Mouse (Mus musculus) stomach, embryonic 16.5 days (tissue): ENCODE results near the gene Hsf4. TPM values are rescaled to one million over a fixed set of nuclear protein-coding genes. Genes with fewer than 3 reads are reported as not detected.

Experiments
- ATAC-seq: fragments of 200-750 bp; cut with Nextera tagmentation; 2 replicates; pipeline ENCODE4 v1.8.0; 2017; ENCODE audit warnings: moderate number of reproducible peaks, moderate TSS enrichment; ENCODE audit not compliant: insufficient read depth, low FRiP score
- H3K27ac ChIP-seq: fragments of 300-500 bp; sonication (generic); 2 replicates; pipeline ENCODE4 v1.5.1; 2014; ENCODE audit warnings: low read length
- H3K27me3 ChIP-seq: fragments of 300-500 bp; sonication (generic); 2 replicates; pipeline ENCODE4 v1.6.1; 2014; ENCODE audit warnings: low read length, control low read depth, mixed read lengths; ENCODE audit not compliant: control insufficient read depth, insufficient read depth
- H3K36me3 ChIP-seq: fragments of 300-500 bp; sonication (generic); 2 replicates; pipeline ENCODE4 v1.6.1; 2014; ENCODE audit warnings: low read length; ENCODE audit not compliant: control insufficient read depth, insufficient read depth
- H3K4me1 ChIP-seq: fragments of 300-500 bp; sonication (generic); 2 replicates; pipeline ENCODE4 v1.6.1; 2014; ENCODE audit warnings: low read length, control low read depth, mixed read lengths; ENCODE audit not compliant: control insufficient read depth, insufficient read depth
- H3K4me2 ChIP-seq: fragments of 300-500 bp; sonication (generic); 2 replicates; pipeline ENCODE4 v1.6.1; 2014; ENCODE audit warnings: low read depth, low read length, mixed read lengths
- H3K4me3 ChIP-seq: fragments of 300-500 bp; sonication (generic); replicated peaks from 2 replicates; pipeline ENCODE4 v1.5.1; 2014; ENCODE audit warnings: mild to moderate bottlenecking, low read length
- H3K9ac ChIP-seq: fragments of 300-500 bp; sonication (generic); 2 replicates; pipeline ENCODE4 v1.6.1; 2014; ENCODE audit warnings: low read length
- H3K9me3 ChIP-seq: fragments of 300-500 bp; sonication (generic); replicated peaks from 2 replicates; pipeline ENCODE4 v1.6.1; 2016; ENCODE audit warnings: low read length, control low read depth; ENCODE audit not compliant: control insufficient read depth
- WGBS: fragments of 180-500 bp; shearing (Covaris S2); extraction: QIAGEN DNeasy Blood & Tissue Kit; methylation state at CpG from one replicate; pipeline ENCODE4 v1.1.7; 2014; 5-methylcytosine and 5-hydroxymethylcytosine counted together
- polyA plus RNA-seq: library from polyadenylated mRNA; unstranded; fragments of >200 nt; fragmentation: Nextera tagmentation; extraction: Ambion mirVana; gene quantifications from 2 replicates; pipeline ENCODE4 v1.2.1, GENCODE M21; 2015

The Hsf4 gene
- polyA plus RNA-seq, 1 experiment from 2014 or later: not detected

DNA sequence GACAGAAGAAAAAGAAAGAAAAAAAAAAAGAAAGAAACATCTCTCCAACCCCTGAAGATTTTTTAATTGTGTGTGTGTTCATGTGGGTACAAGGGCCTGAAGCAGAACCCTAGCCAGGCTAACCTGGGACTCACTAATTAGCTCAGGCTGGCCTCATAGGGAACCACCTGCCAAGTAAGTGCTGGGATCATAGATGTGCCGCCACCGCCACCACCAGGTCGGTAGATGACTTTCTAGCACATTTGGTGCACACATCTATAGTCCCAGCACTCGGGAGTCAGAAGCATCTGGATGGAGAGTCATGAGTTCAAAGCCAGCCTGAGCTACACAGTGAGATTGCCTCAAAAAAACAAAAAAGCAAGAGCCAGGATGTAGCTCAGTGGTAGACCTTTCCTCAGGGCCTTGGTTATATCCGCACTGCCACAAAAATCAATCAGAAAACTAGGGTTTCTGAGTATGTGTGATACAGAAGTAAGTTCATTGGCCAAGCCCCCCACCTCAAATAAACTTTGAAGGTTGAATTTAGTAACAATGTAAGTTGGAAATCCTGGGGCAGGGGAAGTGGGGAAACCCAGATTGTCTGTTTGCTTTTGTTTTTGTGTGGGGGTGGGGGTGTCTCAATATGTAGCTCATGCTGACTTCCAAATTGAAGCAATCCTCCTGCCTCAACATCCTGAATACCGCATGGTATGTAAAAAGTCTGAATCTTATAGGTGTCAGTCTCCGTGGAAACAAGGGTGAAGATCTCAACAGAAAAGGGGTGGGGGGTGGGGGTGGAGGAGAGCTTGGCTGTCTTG is 12.1 kb upstream of the Hsf4 start:
- WGBS: 76% methylated on average over 7 of the region's 7 CpGs
- peaks cover 32% of the 10 kb centered on the region for H3K4me1 ChIP-seq

DNA sequence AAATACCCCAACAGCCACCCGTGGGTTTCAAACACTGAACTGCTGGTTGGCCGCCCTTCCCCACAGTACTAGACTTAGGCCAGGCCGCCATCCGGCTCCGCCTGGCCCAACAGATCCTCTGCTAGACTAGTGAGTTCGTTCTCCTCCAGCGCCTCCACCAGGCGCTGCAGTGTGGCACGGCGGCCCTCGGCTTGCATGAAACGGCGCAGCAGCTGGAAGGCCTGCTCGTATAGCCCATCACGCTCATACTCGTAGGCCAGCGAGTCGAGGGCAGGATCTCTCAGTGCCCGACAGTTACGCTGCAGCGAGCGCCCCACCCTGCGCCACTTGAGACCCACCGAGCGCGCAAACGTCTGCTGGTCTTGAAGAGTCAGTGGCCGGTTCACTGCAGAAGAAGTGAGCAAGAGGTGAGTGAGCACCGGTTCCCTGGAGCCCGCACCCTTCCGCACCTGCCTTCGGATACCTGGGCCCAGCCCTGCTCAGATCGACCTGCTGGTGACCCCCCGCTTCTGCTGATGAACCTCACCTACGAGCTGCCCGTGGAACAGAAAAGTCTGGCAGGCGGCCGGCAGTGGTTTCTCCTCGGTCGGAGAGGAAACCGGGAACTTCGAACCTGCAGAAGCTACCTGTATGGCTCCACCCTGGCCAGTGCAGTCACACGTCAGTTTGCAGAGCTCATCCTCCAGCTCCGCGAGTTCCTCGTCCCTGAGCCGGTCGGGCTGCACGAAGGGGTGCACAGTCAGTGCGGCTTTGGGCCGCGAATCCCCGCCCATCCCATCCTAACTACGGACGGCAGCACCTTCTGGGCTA is 10.5 kb upstream of the Hsf4 start:
- peaks cover 10% of the 10 kb centered on the region for H3K27me3 ChIP-seq
- peak overlapping the region; percentile 58 for H3K9ac ChIP-seq

More for the DNA sequence above, 12.1 kb upstream of the Hsf4 start:
- H3K4me3 ChIP-seq: no peak overlapping the region
- H3K27ac ChIP-seq: no peak overlapping the region
- H3K9me3 ChIP-seq: no peaks in the 10 kb centered on the region
- no peak overlapping the region for H3K9ac ChIP-seq
- H3K4me2 ChIP-seq: no peak overlapping the region
- ATAC-seq: no peak
- peaks cover 10% of the 10 kb centered on the region for H3K27me3 ChIP-seq
- no peaks in the 10 kb centered on the region for H3K36me3 ChIP-seq

DNA sequence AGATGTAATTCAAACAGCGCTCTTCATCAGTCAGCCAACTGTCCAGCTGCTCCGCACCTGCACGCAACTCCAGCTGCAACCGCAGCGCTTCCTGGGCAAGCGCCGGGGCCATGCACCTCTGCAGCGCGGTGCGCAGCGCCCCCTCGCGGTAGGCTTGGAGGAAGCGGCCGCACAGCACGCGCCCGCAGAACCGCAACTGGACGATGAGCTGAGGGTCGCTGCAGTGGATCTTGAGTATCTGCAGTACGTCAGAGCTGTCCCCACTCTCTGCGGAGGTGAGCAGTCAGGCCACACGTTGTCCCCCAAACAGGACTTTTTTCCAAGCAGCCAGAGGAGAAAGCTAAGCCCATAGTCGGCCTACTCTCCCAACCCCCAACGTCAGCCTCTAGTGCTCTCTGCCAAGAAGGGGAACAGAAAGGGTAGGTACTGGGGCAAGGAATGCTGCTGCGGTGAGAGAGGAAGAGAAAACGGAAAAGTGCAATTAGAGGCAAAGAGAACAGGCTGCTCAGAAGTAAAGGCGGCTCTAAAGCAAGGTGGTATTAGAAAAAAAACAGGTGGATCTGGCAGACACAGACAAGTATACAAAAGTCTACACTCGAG is 9.8 kb upstream of the Hsf4 start:
- 5% methylated on average over 30 of the region's 30 CpGs for WGBS
- Histone ChIP-seq H3K4me3 (peak overlapping the region; percentile 43), H3K4me1 (peaks cover 20% of the 10 kb centered on the region), H3K27ac (no peak overlapping the region), H3K27me3 (peaks cover 10% of the 10 kb centered on the region), H3K36me3 (no peaks in the 10 kb centered on the region), H3K9me3 (no peaks in the 10 kb centered on the region), H3K9ac (peak overlapping the region; percentile 58), H3K4me2 (peak overlapping the region; percentile 77)
- ATAC-seq: peak; percentile 37; the same call in 1 of the 2 replicates

More for the DNA sequence above, 10.5 kb upstream of the Hsf4 start:
- H3K27ac ChIP-seq: no peak overlapping the region
- peaks cover 24% of the 10 kb centered on the region for H3K4me1 ChIP-seq
- ATAC-seq: peak; percentile 12; the same call in 1 of the 2 replicates
- peak overlapping the region; percentile 77 for H3K4me2 ChIP-seq
- H3K4me3 ChIP-seq: peak overlapping the region; percentile 43
- H3K36me3 ChIP-seq: no peaks in the 10 kb centered on the region
- 8% methylated on average over 55 of the region's 55 CpGs for WGBS
- no peaks in the 10 kb centered on the region for H3K9me3 ChIP-seq

DNA sequence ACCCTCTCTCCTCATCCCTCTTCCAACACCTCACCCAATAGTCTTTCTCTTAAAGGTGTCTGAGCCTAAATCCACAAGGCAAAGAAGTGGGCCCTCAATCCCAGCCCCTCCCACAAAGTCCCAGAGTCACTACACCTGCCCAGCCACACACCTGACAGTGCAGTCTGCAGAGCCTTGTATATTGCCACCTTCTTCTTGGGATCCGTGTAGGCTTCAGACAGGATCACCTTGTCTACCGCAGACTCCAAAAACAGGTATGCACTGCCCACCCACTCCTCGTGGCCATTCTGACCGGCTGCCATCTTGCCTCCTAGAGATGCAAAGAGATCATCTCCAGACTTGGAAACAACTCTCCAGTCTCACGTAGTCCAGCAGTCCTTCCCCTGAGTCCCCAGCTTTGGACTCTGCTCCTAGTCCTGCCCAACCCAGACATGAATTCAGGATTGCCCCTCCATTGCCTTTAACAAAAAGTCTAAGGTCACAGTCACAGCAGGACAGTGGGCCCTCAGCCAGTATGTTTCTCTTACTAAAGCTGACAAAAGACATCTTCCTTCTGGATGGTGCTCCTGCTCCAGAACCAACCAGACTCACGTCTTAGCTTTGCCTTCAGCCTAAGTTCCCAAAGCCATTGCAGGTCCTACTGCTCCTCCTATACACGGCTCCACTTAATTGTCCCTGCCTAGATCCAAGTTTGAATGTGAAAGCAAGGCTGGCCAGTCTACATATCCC is 9.1 kb upstream of the Hsf4 start:
- WGBS: 73% methylated on average over 7 of the region's 7 CpGs
- no peak overlapping the region for H3K9ac ChIP-seq
- H3K27me3 ChIP-seq: peaks cover 10% of the 10 kb centered on the region
- H3K4me3 ChIP-seq: no peak overlapping the region
- H3K27ac ChIP-seq: no peak overlapping the region
- ATAC-seq: no peak
- no peaks in the 10 kb centered on the region for H3K9me3 ChIP-seq
- no peak overlapping the region for H3K4me2 ChIP-seq
- H3K36me3 ChIP-seq: no peaks in the 10 kb centered on the region
- H3K4me1 ChIP-seq: peaks cover 22% of the 10 kb centered on the region

DNA sequence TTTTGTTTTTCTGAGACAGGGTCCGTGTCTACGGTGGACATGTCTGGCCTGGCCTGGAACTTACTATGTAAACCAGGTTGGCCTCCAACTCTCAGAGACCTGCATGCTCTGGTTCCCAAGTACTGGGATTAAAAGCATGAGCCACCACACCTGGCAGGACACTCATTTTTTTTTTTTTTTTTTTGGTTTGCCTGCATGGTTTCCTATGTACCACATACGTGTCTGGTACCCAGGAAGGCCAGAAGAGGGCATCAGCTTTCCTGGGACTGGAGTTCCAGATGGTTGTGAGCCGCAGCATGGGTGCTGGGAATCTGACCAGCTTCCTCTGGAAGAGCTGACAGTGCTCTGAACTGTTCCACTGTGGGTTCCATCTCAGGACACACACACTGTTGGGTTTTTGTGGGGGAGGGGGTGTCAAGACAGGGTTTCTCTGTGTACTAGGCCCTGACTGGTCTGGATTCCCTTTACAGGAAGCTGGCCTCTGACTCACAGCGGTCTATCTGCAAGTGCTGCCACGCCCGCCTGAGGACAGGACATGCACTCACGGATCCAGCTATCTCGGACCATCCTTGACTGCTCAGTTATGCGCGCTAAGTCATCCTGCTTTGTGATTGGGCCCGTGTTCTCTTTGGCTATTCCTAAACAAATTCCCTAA is 8.1 kb upstream of the Hsf4 start:
- H3K4me2 ChIP-seq: no peak overlapping the region
- ATAC-seq: no peak
- H3K27me3 ChIP-seq: peaks cover 14% of the 10 kb centered on the region
- no peak overlapping the region for H3K9ac ChIP-seq
- H3K4me3 ChIP-seq: no peak overlapping the region
- peaks cover 22% of the 10 kb centered on the region for H3K4me1 ChIP-seq
- H3K27ac ChIP-seq: no peak overlapping the region
- no peaks in the 10 kb centered on the region for H3K9me3 ChIP-seq
- H3K36me3 ChIP-seq: no peaks in the 10 kb centered on the region
- WGBS: 84% methylated on average over 12 of the region's 12 CpGs

DNA sequence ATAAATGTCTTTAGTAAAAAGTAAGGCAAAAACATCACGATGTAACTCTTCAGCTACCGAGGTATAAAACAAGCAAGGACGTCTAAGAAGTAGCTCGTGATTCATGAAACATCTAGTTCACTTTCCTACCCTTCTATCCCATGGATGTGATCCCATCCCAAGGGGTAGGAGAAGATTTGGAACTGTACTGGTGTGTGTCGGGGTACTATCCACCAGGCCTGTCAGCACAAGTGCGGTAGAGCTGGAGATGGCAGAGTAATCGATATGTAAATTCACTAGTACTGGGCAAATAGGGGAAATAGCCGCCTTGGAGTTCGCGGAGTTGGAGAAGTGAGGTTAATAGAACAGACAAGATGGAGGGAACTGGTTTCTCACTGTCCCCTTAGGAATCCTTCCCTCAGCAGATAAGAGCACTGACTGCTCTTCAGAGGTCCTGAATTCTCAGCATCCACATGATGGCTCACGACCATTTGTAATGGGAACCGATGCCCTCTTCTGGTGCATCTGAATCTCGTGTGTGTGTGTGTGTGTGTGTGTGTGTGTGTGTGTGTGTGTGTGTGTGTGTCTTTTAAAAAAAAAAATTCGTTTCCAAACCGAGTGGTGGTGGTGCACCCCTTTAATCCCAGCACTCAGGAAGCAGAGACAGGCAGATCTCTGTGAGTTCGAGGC is 6.2 kb upstream of the Hsf4 start:
- H3K27me3 ChIP-seq: peaks cover 30% of the 10 kb centered on the region
- WGBS: 45% methylated on average over 16 of the region's 16 CpGs
- H3K9ac ChIP-seq: no peak overlapping the region
- no peak overlapping the region for H3K27ac ChIP-seq
- H3K9me3 ChIP-seq: no peaks in the 10 kb centered on the region
- no peak for ATAC-seq
- H3K36me3 ChIP-seq: no peaks in the 10 kb centered on the region
- peak overlapping the region; percentile 94 for H3K4me2 ChIP-seq
- H3K4me1 ChIP-seq: peaks cover 25% of the 10 kb centered on the region
- H3K4me3 ChIP-seq: peak overlapping the region; percentile 67

DNA sequence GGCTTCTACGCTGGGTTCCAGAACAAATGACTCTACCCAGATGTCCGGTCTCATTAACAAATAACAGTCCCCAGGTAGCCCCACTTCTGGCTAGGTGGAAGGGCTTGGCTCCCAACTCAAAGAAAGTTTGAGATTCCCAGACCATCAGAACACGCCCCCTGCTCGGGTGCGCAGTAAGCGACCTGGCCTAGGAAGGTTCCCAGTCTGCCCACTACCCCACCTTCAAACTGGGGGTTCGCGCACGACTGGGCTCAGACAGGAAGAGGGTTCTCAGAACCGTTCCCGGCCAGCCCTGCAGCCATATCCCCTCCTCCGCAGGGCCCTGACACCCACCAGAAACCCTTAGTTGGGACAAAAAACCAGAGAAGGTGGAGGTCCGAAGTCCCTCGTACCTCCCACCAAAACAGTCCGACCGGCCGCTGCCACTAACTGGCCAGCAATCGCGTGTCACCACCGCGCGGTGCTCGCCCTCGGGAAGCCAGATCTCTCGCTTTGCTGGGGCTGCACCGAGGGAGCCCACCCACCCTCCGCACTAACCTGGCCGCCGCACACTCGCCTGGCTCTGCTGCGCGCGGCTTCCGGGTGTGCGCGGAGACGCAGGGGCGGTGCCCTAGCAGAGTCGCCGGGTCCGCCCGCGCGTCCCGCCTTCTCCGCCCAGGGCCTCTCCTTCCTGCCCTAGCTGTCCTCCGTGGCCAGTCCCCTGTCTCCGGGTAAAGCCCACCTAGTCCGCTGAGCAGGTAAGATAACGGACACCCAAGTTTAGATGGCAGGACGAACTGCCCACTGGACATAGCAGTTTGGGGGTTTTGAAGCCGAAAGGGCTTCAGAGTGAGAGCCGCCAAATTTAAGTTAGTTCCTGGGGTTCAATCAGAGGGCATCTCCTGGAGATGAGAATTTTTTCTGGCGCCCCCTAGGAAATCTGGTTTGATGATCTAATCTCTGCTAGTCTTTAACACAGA is 5.3 kb upstream of the Hsf4 start, which contains the start of the genes Tradd and Fbxl8:
Gene Tradd, minus strand, starts transcription at position 586 of the 959 bp plus-strand sequence.
Gene Fbxl8, plus strand, starts transcription at position 625 of the 959 bp plus-strand sequence.
- WGBS: 1% methylated on average over 54 of the region's 54 CpGs
- no peak within 1 kb of the TSS for H3K27ac ChIP-seq
- H3K4me2 ChIP-seq: peak within 1 kb of the TSS; percentile 94
- H3K36me3 ChIP-seq: no peaks in the 10 kb centered on the region
- peak within 1 kb of the TSS; percentile 67 for H3K4me3 ChIP-seq
- H3K9ac ChIP-seq: peak within 1 kb of the TSS; percentile 72
- peaks cover 29% of the 10 kb centered on the region for H3K4me1 ChIP-seq
- peak; percentile 77 for ATAC-seq
- H3K9me3 ChIP-seq: no peaks in the 10 kb centered on the region
- peaks cover 35% of the 10 kb centered on the region for H3K27me3 ChIP-seq
